Mouse (Mus musculus) limb, embryonic 14.5 days (tissue): ENCODE results near the gene Pkm. TPM values are rescaled to one million over a fixed set of nuclear protein-coding genes. Genes with fewer than 3 reads are reported as not detected.
A peak's percentile ranks its signal among the peaks of the same experiment; 100 is the strongest.

Experiments
- ATAC-seq: fragments of 200-750 bp; cut with Nextera tagmentation; 2 replicates; pipeline ENCODE4 v1.8.0; 2017; ENCODE audit warnings: low read depth, moderate number of reproducible peaks, moderate TSS enrichment; ENCODE audit not compliant: low FRiP score
- DNase-seq: peaks from one replicate; pipeline ENCODE4 v3.0.0-alpha.2; 2015; ENCODE audit warnings: low spot score
- H3K27ac ChIP-seq: fragments of 300-500 bp; sonication (generic); replicated peaks from 2 replicates; pipeline ENCODE4 v1.5.1; 2014; ENCODE audit warnings: low read depth, mild to moderate bottlenecking, low read length, moderate library complexity, mixed read lengths
- H3K27me3 ChIP-seq: fragments of 300-500 bp; sonication (generic); 2 replicates; pipeline ENCODE4 v1.6.1; 2014; ENCODE audit warnings: low read length, mixed read lengths; ENCODE audit not compliant: control insufficient read depth, insufficient read depth
- H3K36me3 ChIP-seq: fragments of 300-500 bp; sonication (generic); 2 replicates; pipeline ENCODE4 v1.6.1; 2014; ENCODE audit warnings: mild to moderate bottlenecking, low read length, moderate library complexity, mixed read lengths; ENCODE audit not compliant: control insufficient read depth, insufficient read depth
- H3K4me1 ChIP-seq: fragments of 300-500 bp; sonication (generic); 2 replicates; pipeline ENCODE4 v1.6.1; 2014; ENCODE audit warnings: antibody characterized with exemption, low read length, mixed read lengths; ENCODE audit not compliant: control insufficient read depth, insufficient read depth
- H3K4me2 ChIP-seq: fragments of 300-500 bp; sonication (generic); replicated peaks from 2 replicates; pipeline ENCODE4 v1.6.1; 2014; ENCODE audit warnings: low read depth, mild to moderate bottlenecking, low read length, moderate library complexity; ENCODE audit not compliant: severe bottlenecking
- H3K4me3 ChIP-seq: fragments of 300-500 bp; sonication (generic); replicated peaks from 2 replicates; pipeline ENCODE4 v1.5.1; 2014; ENCODE audit warnings: low read length
- H3K9ac ChIP-seq: fragments of 300-500 bp; sonication (generic); 2 replicates; pipeline ENCODE4 v1.6.1; 2014; ENCODE audit warnings: mild to moderate bottlenecking, low read depth, low read length, moderate library complexity; ENCODE audit not compliant: severe bottlenecking
- H3K9me3 ChIP-seq: fragments of 300-500 bp; sonication (generic); 2 replicates; pipeline ENCODE4 v1.6.1; 2016; ENCODE audit warnings: low read length; ENCODE audit not compliant: control insufficient read depth
- POLR2A ChIP-seq: fragments of 200-500 bp; IDR thresholded peaks from 2 replicates; pipeline ENCODE4 v1.8.0; 2012; ENCODE audit warnings: inconsistent platforms, mild to moderate bottlenecking, moderate library complexity, borderline replicate concordance; ENCODE audit not compliant: insufficient read depth, insufficient read length; ENCODE audit errors: extremely low read depth
- WGBS: fragments of 180-500 bp; shearing (Covaris S2); extraction: QIAGEN DNeasy Blood & Tissue Kit; methylation state at CpG from one replicate; pipeline ENCODE4 v1.1.7; 2014; 5-methylcytosine and 5-hydroxymethylcytosine counted together
- polyA plus RNA-seq, 2 experiments: library from polyadenylated mRNA; depleted of rRNA in 1 of 2; stranded (reverse) in 1 of 2; unstranded in 1 of 2; fragments of >200 nt; fragmentation: Nextera tagmentation in 1 of 2; extraction: Ambion mirVana in 1 of 2; gene quantifications; 2 replicates each; pipeline versions ENCODE4 v1.2.1 to v1.2.3; 2012 to 2014

The Pkm gene
- 826 and 988 TPM in 2 replicates for polyA plus RNA-seq (2012; rRNA removed)
- polyA plus RNA-seq (2014; fragmentation: Nextera tagmentation; extraction: Ambion mirVana), result 1,025 and 1,058 TPM in 2 replicates

GRCm38 (mm10) chr9:59655958-59656634 is at the start of gene Pkm:
TSS of gene Pkm (plus strand) at chr9:59656368.
- peaks cover 13% of the 10 kb centered on the region for H3K36me3 ChIP-seq
- no peaks in the 10 kb centered on the region for H3K9me3 ChIP-seq
- H3K4me2 ChIP-seq, result peak within 1 kb of the TSS; percentile 84
- peak; percentile 89 for ATAC-seq
- H3K9ac ChIP-seq, result peak within 1 kb of the TSS; percentile 72
- peak within 1 kb of the TSS; percentile 62 for H3K4me3 ChIP-seq
- no peaks in the 10 kb centered on the region for H3K27me3 ChIP-seq
- peak; percentile 94; the same call in 1 of the 2 replicates for TF ChIP-seq POLR2A
- H3K27ac ChIP-seq, result peak within 1 kb of the TSS; percentile 88
- WGBS, result under 1% methylated on average over 42 of the region's 46 CpGs
- H3K4me1 ChIP-seq, result peaks cover 29% of the 10 kb centered on the region
- peak; percentile 99 for DNase-seq

GRCm38 (mm10) chr9:59610950-59611349 is 45.2 kb upstream of the Pkm start:
- no peak overlapping the region for H3K9ac ChIP-seq
- no peak overlapping the region for H3K4me2 ChIP-seq
- H3K36me3 ChIP-seq, result no peaks in the 10 kb centered on the region
- ATAC-seq (no peak), DNase-seq (no peak)
- H3K9me3 ChIP-seq, result no peaks in the 10 kb centered on the region
- no peak overlapping the region for H3K4me3 ChIP-seq
- TF ChIP-seq POLR2A, result no peak
- no peaks in the 10 kb centered on the region for H3K4me1 ChIP-seq
- H3K27ac ChIP-seq, result no peak overlapping the region
- no peaks in the 10 kb centered on the region for H3K27me3 ChIP-seq
- WGBS, result 85% methylated on average over 2 of the region's 2 CpGs

- ATAC-seq, result no peak
Observed at GRCm38 (mm10) chr9:59615797-59616196, 40.4 kb upstream of the Pkm start.

GRCm38 (mm10) chr9:59616622-59617306 is 39.4 kb upstream of the Pkm start, which contains the start of gene Parp6:
TSS of gene Parp6 (plus strand) at chr9:59617284.
- 1% methylated on average over 25 of the region's 36 CpGs for WGBS

More at GRCm38 (mm10) chr9:59615797-59616196, 40.4 kb upstream of the Pkm start:
- Histone ChIP-seq H3K9me3 (no peaks in the 10 kb centered on the region), H3K36me3 (no peaks in the 10 kb centered on the region), H3K4me3 (no peak overlapping the region), H3K27ac (no peak overlapping the region), H3K4me1 (peaks cover 12% of the 10 kb centered on the region), H3K27me3 (no peaks in the 10 kb centered on the region), H3K4me2 (no peak overlapping the region), H3K9ac (no peak overlapping the region)
- WGBS, result 79% methylated on average over 2 of the region's 2 CpGs
- no peak for DNase-seq
- TF ChIP-seq POLR2A, result no peak

DNA sequence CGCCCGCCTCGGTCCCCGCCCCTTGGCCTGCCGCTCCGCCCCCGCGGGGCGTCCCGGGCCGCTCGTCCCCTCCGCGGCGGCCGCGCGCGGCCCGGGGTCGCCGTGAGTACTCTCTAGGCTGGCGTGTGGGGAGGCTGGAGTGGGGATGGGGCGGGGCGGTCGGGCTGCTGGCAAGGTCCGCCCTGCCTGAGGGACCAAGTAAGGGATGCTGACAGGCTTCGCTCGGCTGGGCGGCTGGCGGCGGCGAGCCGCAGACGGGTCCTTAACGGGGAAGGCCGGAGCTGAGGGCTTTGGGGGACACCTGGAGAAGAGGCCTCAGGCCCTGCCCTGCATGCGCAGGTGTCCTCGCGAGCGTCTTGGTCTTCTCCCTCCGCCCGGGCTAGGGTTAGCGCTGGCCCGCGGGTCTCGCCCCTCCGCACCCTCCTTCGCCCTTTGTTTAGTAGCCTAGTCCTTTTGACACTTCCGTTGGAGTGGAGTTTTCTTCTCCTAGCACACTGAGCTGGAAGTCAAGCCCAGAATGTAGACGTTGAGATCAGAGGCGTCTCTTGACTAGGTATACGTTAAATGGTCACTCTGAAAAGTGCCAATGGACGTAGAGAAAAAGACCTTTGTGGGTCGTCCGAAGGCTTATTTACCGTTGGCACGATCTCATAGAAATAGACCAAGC is 38.7 kb upstream of the Pkm start:
- peak overlapping the region; percentile 91 for H3K4me3 ChIP-seq
- no peaks in the 10 kb centered on the region for H3K9me3 ChIP-seq
- H3K27me3 ChIP-seq, result no peaks in the 10 kb centered on the region
- peak overlapping the region; percentile 88 for H3K27ac ChIP-seq
- H3K9ac ChIP-seq, result peak overlapping the region; percentile 92
- H3K4me1 ChIP-seq, result peaks cover 12% of the 10 kb centered on the region
- H3K4me2 ChIP-seq, result peak overlapping the region; percentile 68
- WGBS, result under 1% methylated on average over 50 of the region's 58 CpGs
- no peak for DNase-seq
- ATAC-seq, result no peak
- peaks cover 7% of the 10 kb centered on the region for H3K36me3 ChIP-seq
- 0 out of 2 replicates have a peak, but pooled peaks have one; percentile 56 for TF ChIP-seq POLR2A

More at GRCm38 (mm10) chr9:59616622-59617306, 39.4 kb upstream of the Pkm start, which contains the start of gene Parp6:
- H3K27ac ChIP-seq, result peak within 1 kb of the TSS; percentile 88
- H3K9me3 ChIP-seq, result no peaks in the 10 kb centered on the region
- TF ChIP-seq POLR2A, result peak; percentile 75; the same call in 1 of the 2 replicates
- no peaks in the 10 kb centered on the region for H3K27me3 ChIP-seq
- H3K4me2 ChIP-seq, result peak within 1 kb of the TSS; percentile 68
- peak within 1 kb of the TSS; percentile 91 for H3K4me3 ChIP-seq
- H3K9ac ChIP-seq, result peak within 1 kb of the TSS; percentile 92
- ATAC-seq (peak; percentile 100), DNase-seq (peak; percentile 97)
- peaks cover 12% of the 10 kb centered on the region for H3K4me1 ChIP-seq
- H3K36me3 ChIP-seq, result no peaks in the 10 kb centered on the region; the same call in 1 of the 2 replicates
